Mouse (Mus musculus) megakaryocyte, embryonic 14.5 days (primary cell): ENCODE results near the gene Fgfr2.

ENCODE experiments used
- FLI1 ChIP-seq: IDR thresholded peaks from 2 replicates; pipeline ENCODE4 v1.6.1; 2012; ENCODE audit warnings: low read length, inconsistent platforms, mixed read lengths
- GATA1 ChIP-seq: IDR thresholded peaks from 3 replicates; pipeline ENCODE4 v1.6.1; 2012; ENCODE audit warnings: mixed read lengths, low read length, inconsistent platforms, borderline replicate concordance

- no peak for TF ChIP-seq GATA1
- TF ChIP-seq FLI1: no peak
Observed at GRCm38 (mm10) chr7:132244637-132245036, 878.5 kb downstream of the Fgfr2 start.
